Mouse (Mus musculus) left cerebral cortex, adult 11 months (tissue): ENCODE results near the gene Noc3l.

Experiments
- DNase-seq: peaks from one replicate; pipeline ENCODE4 v3.0.0; 2022; ENCODE audit warnings: low spot score

Gene Noc3l

GRCm38 (mm10) chr19:38758685-38759472, 60.2 kb downstream of the Noc3l start:
- no peak for DNase-seq

GRCm38 (mm10) chr19:38758056-38758455, 61.0 kb downstream of the Noc3l start:
- no peak for DNase-seq

- no peak for DNase-seq
Measured at GRCm38 (mm10) chr19:38757161-38757560, 61.9 kb downstream of the Noc3l start.

GRCm38 (mm10) chr19:38750192-38750591, 68.8 kb downstream of the Noc3l start:
- DNase-seq: no peak

GRCm38 (mm10) chr19:38746492-38747014, 72.5 kb downstream of the Noc3l start:
- DNase-seq: no peak

GRCm38 (mm10) chr19:38745810-38746491, 73.1 kb downstream of the Noc3l start:
- no peak for DNase-seq

GRCm38 (mm10) chr19:38744546-38744945, 74.5 kb downstream of the Noc3l start:
- no peak for DNase-seq
